Mouse (Mus musculus) gastrocnemius, postnatal 36 days (tissue): ENCODE data around the gene Aox4. TPM values are rescaled to one million over a fixed set of nuclear protein-coding genes. Genes with fewer than 3 reads are reported as not detected.

Experiments
- DNase-seq, 2 experiments: peaks; one replicate each; pipeline ENCODE4 v3.0.0; 2022
- intact Hi-C: fragments of 180-260 bp; cut with DNase I; formaldehyde crosslinking; loops from one replicate; pipeline ENCODE4 v1.15.1; 2025
- total RNA-seq, 2 experiments: library from RNA; stranded (reverse); gene quantifications; 2 replicates each; pipeline ENCODE4 v1.2.3; 2021

Gene Aox4
- total RNA-seq, 2 experiments from 2014 or later: 0.05 TPM

DNA sequence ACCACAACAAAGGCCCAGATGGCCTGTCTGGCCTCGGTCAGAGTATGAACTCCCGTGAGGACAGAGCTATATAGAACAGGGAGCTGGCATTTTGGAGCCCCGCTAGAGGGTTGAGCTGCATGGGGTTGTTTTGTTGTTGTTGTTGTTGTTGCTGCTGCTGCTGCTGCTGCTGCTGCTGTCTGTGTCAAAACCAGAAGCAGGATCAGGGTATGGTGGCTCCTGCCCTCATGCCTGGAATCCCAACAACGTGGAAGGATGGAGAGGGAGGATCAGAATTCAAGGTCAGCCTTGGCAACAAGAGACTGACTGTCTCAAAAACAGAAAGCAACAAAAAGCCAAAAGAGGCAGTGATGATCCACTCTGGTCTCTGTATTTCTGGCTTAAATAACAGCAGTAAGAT is 86.6 kb downstream of the Aox4 start:
- no peak for DNase-seq
- intact Hi-C loops: loop anchor here (2.0 kb wide), 1 partner anchor 140 kb away; no protein-coding TSS in a partner anchor

DNA sequence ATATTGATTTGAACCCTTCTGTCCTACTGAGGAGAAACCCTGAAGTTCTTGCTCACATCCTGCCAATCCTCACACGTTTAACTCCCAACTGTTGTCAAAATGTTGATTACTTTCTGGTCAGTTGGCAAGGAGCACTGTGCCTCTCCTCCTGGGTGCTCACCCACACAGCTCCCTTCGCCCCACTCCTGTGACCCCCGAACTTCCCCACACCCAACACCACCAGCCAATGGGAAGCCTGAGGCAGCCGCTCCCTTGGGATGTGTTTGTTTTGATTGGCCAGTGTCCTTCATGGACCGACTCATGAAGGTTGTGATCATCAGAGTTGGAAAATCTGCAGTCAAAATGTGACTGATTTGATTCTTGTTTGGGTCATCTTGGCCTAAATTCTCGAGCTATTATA is 88.2 kb downstream of the Aox4 start:
- intact Hi-C loops: no loop called here

DNA sequence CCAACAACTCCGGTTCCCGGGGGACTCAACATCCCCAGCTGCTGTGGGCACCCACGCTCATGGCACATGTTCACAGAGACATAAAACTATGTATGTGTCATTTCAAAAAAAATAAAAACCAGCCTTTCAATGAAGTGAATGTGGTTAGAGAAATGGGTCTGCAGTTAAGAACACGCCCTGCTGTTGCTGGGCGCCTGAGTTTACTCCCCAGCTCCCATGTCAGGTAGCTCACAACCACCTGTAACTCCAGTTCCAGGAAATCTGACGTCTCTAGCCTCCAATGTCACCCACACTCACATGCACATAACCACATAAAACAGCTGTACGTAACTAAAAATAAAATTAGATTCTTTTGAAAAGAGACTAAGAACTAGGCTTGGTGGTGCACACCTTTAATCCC is 90.9 kb downstream of the Aox4 start:
- DNase-seq: no peak
- intact Hi-C loops: no loop called here

More for the DNA sequence above, 88.2 kb downstream of the Aox4 start:
- DNase-seq: no peak

DNA sequence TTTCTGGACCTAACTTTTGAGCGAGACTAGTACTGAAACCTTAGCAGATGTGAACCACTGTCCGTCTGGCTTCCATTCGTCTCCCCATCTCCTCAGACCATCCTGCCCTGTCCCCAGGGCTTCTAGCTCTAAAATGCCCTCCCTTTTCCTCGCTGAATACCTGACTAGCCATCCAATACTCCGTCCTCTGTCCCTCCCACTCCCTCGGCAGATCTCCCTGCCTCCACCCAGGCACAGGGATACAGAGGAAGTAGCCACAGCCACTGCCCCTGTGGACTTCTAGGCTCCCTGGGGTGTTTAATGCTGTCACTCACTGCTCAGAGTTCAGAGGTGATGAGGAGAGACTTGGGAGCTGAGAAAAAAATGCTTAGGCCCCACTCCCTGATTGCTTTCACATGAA is 91.8 kb downstream of the Aox4 start:
- intact Hi-C loops: no loop called here

DNA sequence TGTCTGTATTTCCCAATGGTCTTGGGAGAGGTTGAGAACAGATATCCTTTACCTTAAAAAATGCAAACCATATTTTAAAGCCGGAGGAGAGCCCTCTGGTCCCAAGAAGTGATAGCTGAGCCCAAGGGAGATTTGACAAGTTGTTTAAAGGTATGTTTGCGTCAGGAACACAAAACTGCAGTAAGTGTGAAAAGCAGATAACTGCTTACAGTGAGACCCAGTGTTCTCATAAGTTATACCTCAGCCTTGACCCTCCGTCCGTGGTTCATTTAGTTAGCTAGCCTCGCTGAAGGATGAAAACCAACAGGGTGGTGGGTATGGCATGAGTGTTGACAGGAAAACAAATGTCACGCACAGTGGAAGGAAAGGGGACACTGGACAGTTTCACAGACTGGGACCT is 92.8 kb downstream of the Aox4 start:
- DNase-seq: no peak

More for the DNA sequence above, 91.8 kb downstream of the Aox4 start:
- DNase-seq: no peak

DNA sequence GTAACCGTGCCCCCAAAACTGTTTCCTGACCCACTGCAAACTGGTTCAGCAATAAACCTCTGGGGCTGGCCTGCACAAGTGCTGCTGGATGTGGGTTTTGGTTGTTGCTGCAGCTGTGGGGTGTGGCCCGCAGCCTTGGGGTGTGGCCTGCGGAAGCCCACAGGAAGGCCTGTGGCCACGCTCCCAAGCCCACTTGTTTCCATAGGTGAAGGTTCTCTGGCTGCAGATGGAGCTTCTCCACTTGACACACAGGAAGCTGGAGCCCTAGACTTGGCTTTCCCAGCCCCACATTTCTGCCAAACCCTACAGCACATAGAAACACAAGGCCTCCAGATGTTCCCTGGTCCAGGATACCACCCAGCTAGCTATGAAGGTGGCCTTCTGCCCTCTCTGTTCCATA is 93.5 kb downstream of the Aox4 start:
- DNase-seq: no peak

More for the DNA sequence above, 92.8 kb downstream of the Aox4 start:
- intact Hi-C loops: no loop called here

DNA sequence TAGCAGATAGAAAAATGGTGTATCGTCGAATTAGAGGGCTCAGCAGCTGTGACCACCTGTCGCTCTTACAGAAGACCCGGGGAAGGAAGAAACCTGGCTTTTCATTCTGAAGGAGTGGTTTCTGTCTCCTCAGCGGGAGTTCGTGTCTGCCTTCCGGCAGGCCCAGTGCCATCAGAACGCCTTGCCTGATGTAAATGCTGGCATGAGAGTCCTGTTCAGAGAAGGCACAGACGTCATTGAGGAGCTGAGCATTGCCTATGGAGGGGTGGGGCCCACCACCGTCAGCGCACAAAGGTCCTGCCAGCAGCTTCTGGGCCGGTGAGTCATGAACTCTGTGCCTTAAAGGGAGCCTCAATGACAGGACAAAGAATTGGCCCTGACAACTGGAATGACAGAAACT is 94.1 kb downstream of the Aox4 start:
- no peak for DNase-seq
- intact Hi-C loops: no loop called here

More for the DNA sequence above, 93.5 kb downstream of the Aox4 start:
- intact Hi-C loops: no loop called here

DNA sequence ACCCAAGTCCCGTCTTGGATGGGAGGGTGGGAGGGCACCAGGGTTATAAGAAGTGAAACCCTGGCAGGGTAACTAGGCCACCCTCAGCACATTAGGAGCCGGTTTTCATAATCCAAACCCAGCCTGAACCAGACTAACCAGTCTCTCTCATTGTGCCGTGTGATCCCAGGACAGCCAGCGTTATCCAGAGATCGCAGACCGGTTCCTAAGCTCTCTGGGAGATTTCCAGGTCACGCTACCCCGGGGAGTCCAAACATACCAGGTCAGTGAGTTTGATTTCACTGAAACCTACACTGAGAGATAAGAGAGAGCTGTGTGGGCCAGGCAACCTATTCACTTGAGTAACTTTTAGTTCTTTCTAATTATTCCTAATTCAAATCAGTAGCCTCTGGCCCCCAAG is 97.0 kb downstream of the Aox4 start:
- no peak for DNase-seq
- intact Hi-C loops: no loop called here

DNA sequence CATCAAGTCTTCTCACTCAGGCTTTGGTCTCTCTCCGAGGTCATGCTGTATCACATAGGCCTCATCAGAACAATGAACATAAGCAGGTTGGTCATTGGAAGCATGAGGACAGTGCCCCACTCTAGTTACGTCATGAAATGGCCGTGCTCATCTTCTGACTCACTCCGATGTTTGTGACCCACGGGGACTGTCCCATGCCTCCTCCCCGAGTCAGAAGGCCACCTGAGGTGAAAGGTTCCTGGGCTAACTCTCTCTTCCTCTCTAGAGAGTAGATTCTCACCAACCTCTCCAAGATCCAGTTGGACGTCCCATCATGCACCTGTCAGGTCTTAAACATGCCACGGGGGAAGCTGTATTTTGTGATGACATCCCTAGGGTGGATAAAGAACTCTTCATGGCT is 98.4 kb downstream of the Aox4 start:
- intact Hi-C loops: no loop called here

DNA sequence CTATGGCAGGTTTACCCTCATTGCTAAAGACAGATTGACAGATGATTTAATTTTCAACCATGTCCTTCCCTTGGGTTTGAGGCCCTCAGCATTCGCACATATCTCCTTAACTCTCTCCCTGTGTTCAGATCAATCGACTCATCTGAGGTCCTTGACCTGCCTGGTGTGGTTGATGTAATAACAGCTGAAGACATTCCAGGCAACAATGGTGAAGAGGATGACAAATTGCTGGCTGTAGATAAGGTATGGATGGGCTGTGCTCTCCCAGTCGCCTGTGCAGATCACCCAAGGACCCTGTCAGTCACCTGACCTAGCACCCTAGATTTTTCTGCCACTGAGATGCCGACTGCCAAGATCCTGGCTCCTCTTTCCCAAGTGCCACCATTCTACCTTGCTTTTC is 99.7 kb downstream of the Aox4 start:
- DNase-seq: no peak
- intact Hi-C loops: no loop called here

More for the DNA sequence above, 98.4 kb downstream of the Aox4 start:
- no peak for DNase-seq

DNA sequence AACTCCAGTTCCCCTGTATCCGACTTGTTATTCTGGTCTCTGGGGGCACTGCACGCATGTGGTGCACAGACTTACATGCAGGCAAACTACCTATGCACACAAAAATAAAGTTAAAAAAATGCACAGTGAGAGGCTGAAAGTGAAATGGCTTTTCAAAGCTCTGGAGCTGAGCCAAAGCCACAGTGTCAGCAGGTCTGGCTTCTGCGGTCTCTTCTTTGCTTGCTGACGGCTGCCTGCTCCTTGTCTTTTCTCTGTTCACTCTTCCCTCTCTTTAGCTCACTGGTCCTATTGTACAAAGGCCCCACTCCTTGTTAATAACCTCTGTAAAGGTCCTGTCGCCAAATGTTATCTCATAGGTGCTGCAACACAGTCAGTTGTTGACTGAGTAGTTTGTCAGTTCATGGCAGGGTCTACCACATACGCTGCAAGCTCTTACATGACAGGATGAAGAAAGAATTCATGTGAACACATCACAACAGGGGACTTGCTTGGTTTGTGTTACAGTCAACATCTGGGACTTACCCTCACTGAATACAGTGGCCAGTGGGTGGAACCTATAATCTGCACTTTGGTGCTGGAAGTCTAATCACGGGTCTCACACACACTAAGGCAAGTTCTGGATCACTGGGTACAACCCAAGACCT is 101.1 kb downstream of the Aox4 start:
- DNase-seq: no peak
- intact Hi-C loops: no loop called here

DNA sequence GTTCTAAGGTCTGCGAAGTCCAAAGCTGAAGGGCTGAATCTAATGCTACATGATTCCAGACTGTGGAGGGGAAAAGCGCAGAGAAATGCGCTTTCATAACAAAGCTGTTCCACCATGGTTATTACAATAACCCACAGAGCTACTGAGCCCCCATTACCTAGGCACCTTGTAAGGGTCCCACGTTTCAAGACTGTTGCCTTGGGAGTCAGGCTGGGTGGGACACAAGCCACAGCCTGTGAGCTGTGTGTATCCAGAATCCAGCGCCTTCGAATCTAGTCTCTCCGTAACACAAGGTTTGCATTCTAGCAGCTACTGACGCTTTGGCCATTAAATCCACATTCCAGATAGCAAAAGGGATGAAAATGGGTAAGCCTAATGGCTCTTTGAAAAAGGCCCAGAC is 103.0 kb downstream of the Aox4 start:
- intact Hi-C loops: no loop called here

DNA sequence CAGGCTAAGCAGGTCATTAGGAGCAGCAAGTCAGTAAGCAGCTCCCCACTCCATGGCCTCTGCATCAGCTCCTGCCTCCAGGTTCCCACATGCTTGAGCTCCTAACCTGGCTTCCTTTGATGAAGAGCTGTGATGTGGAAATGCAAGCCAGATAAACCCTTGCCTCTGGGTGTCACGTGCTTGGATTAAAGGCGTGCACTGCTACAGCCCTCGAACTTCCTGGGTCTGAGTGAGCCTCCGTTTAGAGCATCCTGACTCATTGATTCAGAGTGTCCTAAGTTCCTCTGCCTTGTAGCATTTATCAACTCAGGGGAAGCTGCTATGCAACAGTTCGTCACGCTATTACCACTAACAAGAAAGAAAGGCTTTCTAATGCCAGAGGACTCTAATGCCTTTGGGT is 105.3 kb downstream of the Aox4 start:
- intact Hi-C loops: no loop called here
- no peak for DNase-seq

More for the DNA sequence above, 103.0 kb downstream of the Aox4 start:
- no peak for DNase-seq

Other genes with a start within 250 kb of the Aox4 start
- gene Sgo2a, start 214.4 kb upstream of the Aox4 start, total RNA-seq: under 1 TPM; 0.42 to 0.46 TPM
- gene Kctd18, start 191.4 kb upstream of the Aox4 start, total RNA-seq: 1 to 10 TPM; 4.1 to 5.3 TPM
- 1 to 10 TPM; 6.4 to 6.6 TPM for gene Aox1, start 180.5 kb upstream of the Aox4 start, total RNA-seq
- under 1 TPM; 0.12 to 0.15 TPM for gene Aox3, start 97.3 kb upstream of the Aox4 start, total RNA-seq
- gene Aox2, start 67.9 kb downstream of the Aox4 start, total RNA-seq: under 1 TPM in 1 of 2 experiments, not detected in 1; 0.13 TPM
- 10 to 100 TPM; 36.8 to 43.1 TPM for gene Bzw1, start 182.5 kb downstream of the Aox4 start, total RNA-seq
- gene Clk1, start 213.7 kb downstream of the Aox4 start, total RNA-seq: 10 to 100 TPM; 30.6 to 38.9 TPM
- 1 to 10 TPM; 6.9 to 9.5 TPM for gene Nif3l1, start 234.8 kb downstream of the Aox4 start, total RNA-seq
- gene Ppil3, start 235.1 kb downstream of the Aox4 start, total RNA-seq: 10 to 100 TPM; 14.8 to 14.9 TPM